Mouse (Mus musculus) liver, embryonic 14.5 days (tissue): ENCODE data around the gene Pimreg. TPM values are rescaled to one million over a fixed set of nuclear protein-coding genes. Genes with fewer than 3 reads are reported as not detected.

Source experiments
- ATAC-seq: fragments of 200-750 bp; cut with Nextera tagmentation; 2 replicates; pipeline ENCODE4 v1.8.0; 2017; ENCODE audit warnings: moderate number of reproducible peaks, mild to moderate bottlenecking, moderate library complexity; ENCODE audit not compliant: insufficient read depth
- DNase-seq, 3 experiments: peaks; one replicate each; pipeline ENCODE4 v3.0.0-alpha.2; 2012 to 2013; ENCODE audit warnings: low read depth in 3 of 3, low spot score in 3 of 3
- H3K27ac ChIP-seq: fragments of 300-500 bp; sonication (generic); 2 replicates; pipeline ENCODE4 v1.5.1; 2014; ENCODE audit warnings: moderate library complexity, mild to moderate bottlenecking, control low read depth, inconsistent platforms
- H3K27me3 ChIP-seq: fragments of 300-500 bp; sonication (generic); 2 replicates; pipeline ENCODE4 v1.6.1; 2014; ENCODE audit warnings: mild to moderate bottlenecking, low read length, moderate library complexity; ENCODE audit not compliant: control insufficient read depth, insufficient read depth
- H3K36me3 ChIP-seq: fragments of 300-500 bp; sonication (generic); replicated peaks from 2 replicates; pipeline ENCODE4 v1.6.1; 2014; ENCODE audit warnings: low read depth; ENCODE audit not compliant: control insufficient read depth, insufficient read depth
- H3K4me1 ChIP-seq, 2 experiments: fragments of 200-500 bp in 1 of 2; fragments of 300-500 bp in 1 of 2; sonication (generic) in 1 of 2; replicated peaks; 2 replicates each; pipeline ENCODE4 v1.6.1; 2012 to 2014; ENCODE audit warnings: antibody characterized with exemption in 1 of 2, inconsistent platforms in 1 of 2, low read length in 1 of 2; ENCODE audit not compliant: control insufficient read depth in 2 of 2, insufficient read depth in 2 of 2
- H3K4me2 ChIP-seq: fragments of 300-500 bp; sonication (generic); 2 replicates; pipeline ENCODE4 v1.6.1; 2014; ENCODE audit warnings: low read depth, mild to moderate bottlenecking, control low read depth, moderate library complexity
- H3K4me3 ChIP-seq, 2 experiments: fragments of 200-500 bp in 1 of 2; fragments of 300-500 bp in 1 of 2; sonication (generic) in 1 of 2; 2 replicates each; pipeline ENCODE4 v1.5.1; 2012 to 2014; ENCODE audit warnings: low read depth in 2 of 2, low read length in 2 of 2, mild to moderate bottlenecking in 2 of 2, control low read depth in 1 of 2, inconsistent platforms in 1 of 2, moderate library complexity in 1 of 2; ENCODE audit not compliant: insufficient read depth in 1 of 2
- H3K9ac ChIP-seq: fragments of 300-500 bp; sonication (generic); replicated peaks from 2 replicates; pipeline ENCODE4 v1.6.1; 2014; ENCODE audit warnings: mild to moderate bottlenecking, control low read depth, moderate library complexity
- H3K9me3 ChIP-seq: fragments of 300-500 bp; sonication (generic); 2 replicates; pipeline ENCODE4 v1.6.1; 2016; ENCODE audit warnings: low read length, mixed read lengths; ENCODE audit not compliant: control insufficient read depth
- CTCF ChIP-seq: IDR thresholded peaks from 2 replicates; pipeline ENCODE4 v1.5.1; 2016; ENCODE audit warnings: antibody characterized with exemption, low read depth, control low read depth
- EP300 ChIP-seq: IDR thresholded peaks from 2 replicates; pipeline ENCODE4 v1.6.1; 2016; ENCODE audit warnings: antibody characterized with exemption, low read depth
- WGBS: fragments of 180-500 bp; shearing (Covaris S2); extraction: QIAGEN DNeasy Blood & Tissue Kit; methylation state at CpG from one replicate; pipeline ENCODE4 v1.1.7; 2014; ENCODE audit not compliant: insufficient replicate concordance; 5-methylcytosine and 5-hydroxymethylcytosine counted together
- polyA plus RNA-seq, 2 experiments: library from polyadenylated mRNA; depleted of rRNA in 1 of 2; stranded (reverse) in 1 of 2; unstranded in 1 of 2; fragments of >200 nt; fragmentation: Nextera tagmentation in 1 of 2; extraction: Ambion mirVana in 1 of 2; gene quantifications; 2 replicates each; pipeline versions ENCODE4 v1.2.1 to v1.2.3; 2012 to 2014

The Pimreg gene
- polyA plus RNA-seq, 2 experiments = 13.0 to 21.4 TPM

DNA sequence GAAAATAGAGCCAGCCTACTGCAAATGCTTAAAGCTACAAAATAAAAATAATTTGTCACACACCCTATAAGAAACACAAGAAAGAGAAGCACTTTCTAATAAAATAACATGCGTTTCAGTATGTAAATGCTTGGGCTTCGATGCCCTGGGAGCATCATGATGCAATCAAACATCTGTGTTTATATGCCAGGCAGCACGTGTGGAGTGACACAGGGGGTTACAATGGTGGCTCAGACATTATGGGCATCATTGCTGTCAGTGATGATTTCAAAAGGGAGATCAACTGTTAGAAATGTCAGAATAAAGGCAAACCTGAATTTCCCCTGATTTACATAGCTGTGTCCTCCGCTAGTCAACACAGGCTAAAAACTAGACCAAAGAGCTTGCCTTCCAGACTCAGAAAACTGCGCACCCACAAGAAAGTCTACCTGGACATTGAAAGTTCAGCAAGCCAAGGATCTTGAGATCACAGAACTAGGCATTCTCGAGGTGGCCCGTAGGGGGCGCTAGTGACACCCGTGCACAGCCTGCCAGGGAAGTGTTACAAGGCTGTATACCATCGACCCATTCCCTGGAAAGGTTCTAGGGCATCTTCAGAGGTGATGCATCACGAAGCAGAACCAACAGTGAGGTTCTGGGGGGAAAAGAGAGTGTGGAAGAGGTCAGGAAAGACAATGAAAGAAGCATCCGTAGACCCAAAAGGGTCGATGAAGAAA, 39.5 kb upstream of the Pimreg start:
- no peak for DNase-seq
- Histone ChIP-seq H3K4me2 (no peak overlapping the region), H3K27ac (no peak overlapping the region), H3K9me3 (no peaks in the 10 kb centered on the region), H3K9ac (no peak overlapping the region), H3K4me3 (no peak overlapping the region), H3K36me3 (no peaks in the 10 kb centered on the region), H3K4me1 (no peaks in the 10 kb centered on the region), H3K27me3 (no peaks in the 10 kb centered on the region)
- WGBS = 30% methylated on average over 13 of the region's 13 CpGs
- TF ChIP-seq EP300 = no peak
- peak; percentile 88 for TF ChIP-seq CTCF
- ATAC-seq = no peak

DNA sequence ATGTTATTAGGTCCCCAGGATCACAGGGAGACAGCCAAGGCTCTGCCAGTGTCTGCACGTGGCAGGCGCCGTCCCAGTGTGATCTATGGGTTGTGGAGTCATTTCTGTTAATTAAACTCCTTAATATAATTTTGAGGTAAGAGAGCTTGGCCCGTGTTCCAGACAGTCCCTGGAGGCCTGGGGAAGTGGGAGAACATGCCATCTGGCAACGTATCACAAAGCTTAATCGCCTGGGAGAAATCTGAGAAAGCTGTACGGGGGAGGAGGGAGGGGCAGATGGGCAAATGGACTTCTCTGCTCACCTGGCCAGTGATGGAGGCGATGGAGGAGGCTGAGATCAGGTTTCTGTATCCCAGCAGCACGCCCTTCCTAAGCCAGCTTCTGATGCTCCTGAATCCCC, 38.7 kb upstream of the Pimreg start:
- no peak overlapping the region for H3K9ac ChIP-seq
- H3K27me3 ChIP-seq = no peaks in the 10 kb centered on the region
- H3K27ac ChIP-seq = no peak overlapping the region
- no peak overlapping the region for H3K4me3 ChIP-seq
- WGBS = 58% methylated on average over 9 of the region's 9 CpGs
- no peaks in the 10 kb centered on the region for H3K36me3 ChIP-seq
- DNase-seq (no peak), ATAC-seq (no peak)
- no peak overlapping the region for H3K4me2 ChIP-seq
- TF ChIP-seq CTCF (no peak), EP300 (no peak)
- no peaks in the 10 kb centered on the region for H3K4me1 ChIP-seq
- no peaks in the 10 kb centered on the region for H3K9me3 ChIP-seq

DNA sequence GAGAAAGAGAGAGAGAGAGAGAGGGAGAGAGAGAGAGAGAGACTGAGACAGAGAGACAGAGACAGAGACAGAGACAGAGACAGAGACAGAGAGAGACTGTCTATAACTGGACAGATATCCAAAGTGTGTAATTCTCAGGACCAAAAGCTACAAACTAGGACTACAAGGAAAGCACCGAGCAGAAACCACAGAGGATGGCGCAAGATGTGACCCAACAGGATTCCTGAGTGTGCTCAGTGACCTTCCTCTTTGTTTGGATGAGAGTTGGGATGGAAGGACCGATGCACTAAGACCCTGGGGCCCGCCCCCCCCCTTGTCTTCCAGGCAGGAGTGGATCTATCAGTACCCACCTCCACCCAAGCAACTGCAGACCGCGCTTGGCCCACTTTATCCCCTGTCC, 36.3 kb upstream of the Pimreg start:
- no peak for ATAC-seq
- no peak for TF ChIP-seq EP300
- no peak for TF ChIP-seq CTCF
- H3K27ac ChIP-seq = no peak overlapping the region
- H3K9ac ChIP-seq = no peak overlapping the region
- H3K4me2 ChIP-seq = no peak overlapping the region
- no peaks in the 10 kb centered on the region for H3K27me3 ChIP-seq
- no peaks in the 10 kb centered on the region for H3K36me3 ChIP-seq
- no peaks in the 10 kb centered on the region for H3K9me3 ChIP-seq
- WGBS = 55% methylated on average over 6 of the region's 6 CpGs
- DNase-seq = no peak
- no peak overlapping the region for H3K4me3 ChIP-seq
- peaks cover 0 to 2% of the 10 kb centered on the region in 2 experiments; a peak in 1 of 4 replicates for H3K4me1 ChIP-seq

DNA sequence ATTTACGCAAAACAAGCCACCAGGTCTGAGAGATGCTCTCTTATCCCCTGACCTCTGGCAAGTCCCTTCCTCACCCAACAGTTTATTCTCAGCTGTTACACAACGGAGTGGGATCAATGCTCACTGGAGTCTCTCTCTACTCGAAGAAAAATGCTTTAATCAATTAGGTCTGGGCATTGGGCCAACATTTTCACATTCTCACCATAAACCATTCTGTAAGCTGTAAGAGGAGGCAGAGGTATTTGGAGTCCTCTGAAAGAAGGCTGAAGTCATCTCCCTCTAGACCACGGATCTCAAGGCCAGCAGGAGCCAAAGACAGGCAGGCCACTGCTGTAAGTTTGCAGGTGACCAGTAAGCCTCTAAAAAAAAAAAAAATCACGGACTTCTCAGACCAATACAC, 31.5 kb upstream of the Pimreg start:
- Histone ChIP-seq H3K27me3 (no peaks in the 10 kb centered on the region), H3K4me1 (peaks cover 0 to 2% of the 10 kb centered on the region in 2 experiments; a peak in 1 of 4 replicates), H3K4me3 (no peak overlapping the region), H3K36me3 (no peaks in the 10 kb centered on the region), H3K9ac (no peak overlapping the region), H3K9me3 (no peaks in the 10 kb centered on the region), H3K4me2 (no peak overlapping the region), H3K27ac (no peak overlapping the region)
- WGBS = 39% methylated on average over 5 of the region's 5 CpGs
- DNase-seq = no peak
- TF ChIP-seq EP300 (no peak), CTCF (no peak)
- no peak for ATAC-seq

DNA sequence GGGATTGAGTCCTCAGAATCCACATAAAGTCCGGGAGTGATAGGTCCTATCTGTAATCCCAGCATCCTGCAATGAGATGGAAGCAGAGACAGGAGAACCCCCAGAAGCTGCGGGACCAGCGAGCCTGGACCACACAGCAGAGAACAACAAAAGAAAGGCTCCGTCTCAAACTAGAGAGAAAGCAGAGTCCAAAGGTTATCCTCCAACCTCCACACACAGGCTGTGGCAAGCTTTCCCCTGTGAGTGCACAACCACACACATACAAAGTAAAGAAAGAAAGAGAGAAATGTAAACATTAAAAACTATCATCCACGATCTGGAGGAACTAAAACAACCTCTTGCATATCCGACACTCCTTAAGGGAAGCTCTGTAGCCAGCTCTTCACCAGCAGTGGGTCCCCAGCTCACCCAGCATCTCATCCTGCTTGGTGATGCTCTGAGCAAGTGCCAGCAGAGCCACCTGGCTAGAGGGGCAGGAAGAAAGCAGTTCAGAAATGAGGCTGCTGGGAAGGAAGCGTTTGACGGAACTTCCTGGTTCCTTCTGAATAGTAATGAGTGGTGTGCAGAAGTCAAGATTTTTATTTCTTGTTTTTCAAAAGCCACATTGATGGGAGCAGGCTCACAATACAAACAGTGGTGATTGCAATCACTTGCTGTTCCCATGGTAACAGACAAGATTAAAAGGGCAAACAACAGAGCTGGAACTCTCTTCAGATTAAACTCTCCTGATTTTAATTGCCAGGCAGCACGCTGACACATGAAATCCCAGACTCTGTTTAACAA, 30.7 kb upstream of the Pimreg start:
- H3K36me3 ChIP-seq = no peaks in the 10 kb centered on the region
- ATAC-seq = no peak
- WGBS = 39% methylated on average over 9 of the region's 9 CpGs

More for the DNA sequence above, 30.7 kb upstream of the Pimreg start:
- DNase-seq = no peak
- H3K4me2 ChIP-seq = no peak overlapping the region
- no peak overlapping the region for H3K27ac ChIP-seq
- H3K4me1 ChIP-seq = peaks cover 0 to 2% of the 10 kb centered on the region in 2 experiments; a peak in 1 of 4 replicates
- H3K9me3 ChIP-seq = no peaks in the 10 kb centered on the region
- no peak overlapping the region for H3K9ac ChIP-seq
- no peak for TF ChIP-seq CTCF
- no peak for TF ChIP-seq EP300
- H3K27me3 ChIP-seq = no peaks in the 10 kb centered on the region
- no peak overlapping the region for H3K4me3 ChIP-seq
